Mouse (Mus musculus) embryonic facial prominence, embryonic 12.5 days (tissue): ENCODE data around the gene Defb28. TPM values are rescaled to one million over a fixed set of nuclear protein-coding genes. Genes with fewer than 3 reads are reported as not detected.

ENCODE experiments used
- ATAC-seq: fragments of 200-750 bp; cut with Nextera tagmentation; 2 replicates; pipeline ENCODE4 v1.8.0; 2017; ENCODE audit not compliant: insufficient number of reproducible peaks, insufficient read depth, low FRiP score, low TSS enrichment
- H3K27ac ChIP-seq: fragments of 300-500 bp; sonication (generic); 2 replicates; pipeline ENCODE4 v1.5.1; 2016; ENCODE audit warnings: mild to moderate bottlenecking
- H3K27me3 ChIP-seq: fragments of 300-500 bp; sonication (generic); 2 replicates; pipeline ENCODE4 v1.6.1; 2016; ENCODE audit warnings: mild to moderate bottlenecking, moderate library complexity
- H3K36me3 ChIP-seq: fragments of 300-500 bp; sonication (generic); 2 replicates; pipeline ENCODE4 v1.6.1; 2016; ENCODE audit warnings: mild to moderate bottlenecking
- H3K4me1 ChIP-seq: fragments of 300-500 bp; sonication (generic); 2 replicates; pipeline ENCODE4 v1.6.1; 2016
- H3K4me2 ChIP-seq: fragments of 300-500 bp; sonication (generic); replicated peaks from 2 replicates; pipeline ENCODE4 v1.6.1; 2016; ENCODE audit warnings: mild to moderate bottlenecking, moderate library complexity
- H3K4me3 ChIP-seq: fragments of 300-500 bp; sonication (generic); 2 replicates; pipeline ENCODE4 v1.5.1; 2016; ENCODE audit warnings: mild to moderate bottlenecking
- H3K9ac ChIP-seq: fragments of 300-500 bp; sonication (generic); 2 replicates; pipeline ENCODE4 v1.6.1; 2016; ENCODE audit warnings: mild to moderate bottlenecking, moderate library complexity
- H3K9me3 ChIP-seq: fragments of 300-500 bp; sonication (generic); 2 replicates; pipeline ENCODE4 v1.6.1; 2016; ENCODE audit warnings: mild to moderate bottlenecking, moderate library complexity
- WGBS: fragments of 180-500 bp; shearing (Covaris S2); methylation state at CpG from one replicate; pipeline ENCODE4 v1.1.7; 2016; 5-methylcytosine and 5-hydroxymethylcytosine counted together
- polyA plus RNA-seq: library from polyadenylated mRNA; unstranded; fragments of >200 nt; fragmentation: Nextera tagmentation; extraction: Ambion mirVana; gene quantifications from 2 replicates; pipeline ENCODE4 v1.2.1, GENCODE M21; 2016

Gene Defb28
- polyA plus RNA-seq, result not detected in 2 replicates

- Histone ChIP-seq H3K4me3 (no peak within 1 kb of the TSS), H3K4me2 (no peak within 1 kb of the TSS), H3K9ac (no peak within 1 kb of the TSS), H3K4me1 (no peaks in the 10 kb centered on the region), H3K36me3 (no peaks in the 10 kb centered on the region), H3K27ac (no peak within 1 kb of the TSS), H3K9me3 (no peaks in the 10 kb centered on the region), H3K27me3 (no peaks in the 10 kb centered on the region)
- no peak for ATAC-seq
- WGBS, result 74% methylated on average over 4 of the region's 4 CpGs
Measured at GRCm38 (mm10) chr2:152517981-152518380, at the start of gene Defb28. TSS of gene Defb28 (plus strand) at chr2:152518255.

- Histone ChIP-seq H3K4me3 (no peak overlapping the region), H3K4me1 (no peaks in the 10 kb centered on the region), H3K4me2 (no peak overlapping the region), H3K36me3 (no peaks in the 10 kb centered on the region), H3K27me3 (no peaks in the 10 kb centered on the region), H3K9ac (no peak overlapping the region), H3K27ac (no peak overlapping the region), H3K9me3 (no peaks in the 10 kb centered on the region)
- WGBS, result 33% methylated on average over 7 of the region's 7 CpGs
- no peak for ATAC-seq
Measured at GRCm38 (mm10) chr2:152470973-152471372, 47.1 kb upstream of the Defb28 start.

- no peak overlapping the region for H3K9ac ChIP-seq
- no peaks in the 10 kb centered on the region for H3K36me3 ChIP-seq
- ATAC-seq, result no peak
- no peak overlapping the region for H3K4me3 ChIP-seq
- WGBS, result 34% methylated on average over 3 of the region's 3 CpGs
- H3K9me3 ChIP-seq, result no peaks in the 10 kb centered on the region
- no peak overlapping the region for H3K4me2 ChIP-seq
- no peaks in the 10 kb centered on the region for H3K27me3 ChIP-seq
- H3K4me1 ChIP-seq, result no peaks in the 10 kb centered on the region
- H3K27ac ChIP-seq, result no peak overlapping the region
Measured at GRCm38 (mm10) chr2:152472434-152472833, 45.6 kb upstream of the Defb28 start.

GRCm38 (mm10) chr2:152476763-152477162 is 41.3 kb upstream of the Defb28 start, which contains the start of gene Defb20:
TSS of gene Defb20 (plus strand) at chr2:152477063.
- WGBS, result 64% methylated on average over 2 of the region's 2 CpGs
- Histone ChIP-seq H3K27me3 (no peaks in the 10 kb centered on the region), H3K27ac (no peak within 1 kb of the TSS), H3K4me2 (no peak within 1 kb of the TSS), H3K4me1 (no peaks in the 10 kb centered on the region), H3K9ac (no peak within 1 kb of the TSS), H3K4me3 (no peak within 1 kb of the TSS), H3K36me3 (no peaks in the 10 kb centered on the region), H3K9me3 (no peaks in the 10 kb centered on the region)
- no peak for ATAC-seq

- H3K4me2 ChIP-seq, result no peak overlapping the region
- no peaks in the 10 kb centered on the region for H3K9me3 ChIP-seq
- H3K4me3 ChIP-seq, result no peak overlapping the region
- no peak overlapping the region for H3K27ac ChIP-seq
- WGBS, result 83% methylated on average over 3 of the region's 3 CpGs
- H3K36me3 ChIP-seq, result no peaks in the 10 kb centered on the region
- no peak overlapping the region for H3K9ac ChIP-seq
- no peak for ATAC-seq
- H3K27me3 ChIP-seq, result no peaks in the 10 kb centered on the region
- no peaks in the 10 kb centered on the region for H3K4me1 ChIP-seq
Measured at GRCm38 (mm10) chr2:152480881-152481280, 37.2 kb upstream of the Defb28 start.

GRCm38 (mm10) chr2:152481726-152482125 is 36.3 kb upstream of the Defb28 start:
- no peak overlapping the region for H3K4me3 ChIP-seq
- no peak overlapping the region for H3K4me2 ChIP-seq
- ATAC-seq, result no peak

GRCm38 (mm10) chr2:152487024-152487423 is 31.0 kb upstream of the Defb28 start:
- H3K9ac ChIP-seq, result no peak overlapping the region
- H3K9me3 ChIP-seq, result no peaks in the 10 kb centered on the region
- ATAC-seq, result no peak
- H3K27me3 ChIP-seq, result no peaks in the 10 kb centered on the region
- no peaks in the 10 kb centered on the region for H3K4me1 ChIP-seq
- H3K4me3 ChIP-seq, result no peak overlapping the region
- no peak overlapping the region for H3K27ac ChIP-seq
- no peaks in the 10 kb centered on the region for H3K36me3 ChIP-seq
- H3K4me2 ChIP-seq, result no peak overlapping the region
- WGBS, result 76% methylated on average over 2 of the region's 2 CpGs

More at GRCm38 (mm10) chr2:152481726-152482125, 36.3 kb upstream of the Defb28 start:
- H3K27me3 ChIP-seq, result no peaks in the 10 kb centered on the region
- no peak overlapping the region for H3K27ac ChIP-seq
- 80% methylated on average over 7 of the region's 7 CpGs for WGBS
- H3K4me1 ChIP-seq, result no peaks in the 10 kb centered on the region
- no peaks in the 10 kb centered on the region for H3K36me3 ChIP-seq
- H3K9ac ChIP-seq, result no peak overlapping the region
- no peaks in the 10 kb centered on the region for H3K9me3 ChIP-seq

GRCm38 (mm10) chr2:152490038-152490437 is 28.0 kb upstream of the Defb28 start, which contains the start of gene Defb22:
TSS of gene Defb22 (minus strand) at chr2:152490138.
- Histone ChIP-seq H3K9me3 (no peaks in the 10 kb centered on the region), H3K4me1 (no peaks in the 10 kb centered on the region), H3K4me2 (no peak within 1 kb of the TSS), H3K27ac (no peak within 1 kb of the TSS), H3K27me3 (no peaks in the 10 kb centered on the region), H3K4me3 (no peak within 1 kb of the TSS), H3K9ac (no peak within 1 kb of the TSS), H3K36me3 (no peaks in the 10 kb centered on the region)
- ATAC-seq, result no peak

- no peak for ATAC-seq
Measured at GRCm38 (mm10) chr2:152493151-152493550, 24.9 kb upstream of the Defb28 start.

GRCm38 (mm10) chr2:152498020-152498419 is 20.0 kb upstream of the Defb28 start:
- no peak for ATAC-seq
- WGBS, result 79% methylated on average over 6 of the region's 6 CpGs
- H3K27ac ChIP-seq, result no peak overlapping the region
- H3K4me1 ChIP-seq, result no peaks in the 10 kb centered on the region
- no peak overlapping the region for H3K4me2 ChIP-seq
- no peak overlapping the region for H3K4me3 ChIP-seq
- H3K9me3 ChIP-seq, result no peaks in the 10 kb centered on the region
- H3K36me3 ChIP-seq, result no peaks in the 10 kb centered on the region
- no peaks in the 10 kb centered on the region for H3K27me3 ChIP-seq
- no peak overlapping the region for H3K9ac ChIP-seq

More at GRCm38 (mm10) chr2:152493151-152493550, 24.9 kb upstream of the Defb28 start:
- Histone ChIP-seq H3K27ac (no peak overlapping the region), H3K36me3 (no peaks in the 10 kb centered on the region), H3K4me2 (no peak overlapping the region), H3K4me3 (no peak overlapping the region), H3K9me3 (no peaks in the 10 kb centered on the region), H3K9ac (no peak overlapping the region), H3K4me1 (no peaks in the 10 kb centered on the region), H3K27me3 (no peaks in the 10 kb centered on the region)
- WGBS, result 68% methylated on average over 6 of the region's 6 CpGs

GRCm38 (mm10) chr2:152500204-152500862 is 17.7 kb upstream of the Defb28 start:
- WGBS, result 76% methylated on average over 7 of the region's 7 CpGs
- Histone ChIP-seq H3K27me3 (no peaks in the 10 kb centered on the region), H3K9me3 (no peaks in the 10 kb centered on the region), H3K27ac (no peak overlapping the region), H3K4me3 (no peak overlapping the region), H3K36me3 (no peaks in the 10 kb centered on the region), H3K4me1 (no peaks in the 10 kb centered on the region), H3K4me2 (no peak overlapping the region), H3K9ac (no peak overlapping the region)
- no peak for ATAC-seq

- H3K9ac ChIP-seq, result no peak overlapping the region
- H3K4me2 ChIP-seq, result no peak overlapping the region
- H3K9me3 ChIP-seq, result no peaks in the 10 kb centered on the region
- H3K27me3 ChIP-seq, result no peaks in the 10 kb centered on the region
- H3K4me1 ChIP-seq, result no peaks in the 10 kb centered on the region
- H3K4me3 ChIP-seq, result no peak overlapping the region
- ATAC-seq, result no peak
- H3K36me3 ChIP-seq, result no peaks in the 10 kb centered on the region
- WGBS, result 82% methylated on average over 6 of the region's 6 CpGs
- no peak overlapping the region for H3K27ac ChIP-seq
Measured at GRCm38 (mm10) chr2:152500863-152501229, 17.2 kb upstream of the Defb28 start.
